Mouse (Mus musculus) forebrain, embryonic 13.5 days (tissue): ENCODE data around the gene Smyd1. TPM values are rescaled to one million over a fixed set of nuclear protein-coding genes. Genes with fewer than 3 reads are reported as not detected.
"Not testable (repeated sequence)": the region's sequence is repeated elsewhere in the genome, so short reads cannot be mapped to it uniquely, and the experiment has no call there.

Source experiments
- ATAC-seq: fragments of 200-750 bp; cut with Nextera tagmentation; 2 replicates; pipeline ENCODE4 v1.8.0; 2017
- H3K27ac ChIP-seq: fragments of 300-500 bp; sonication (generic); 2 replicates; pipeline ENCODE4 v1.5.1; 2015; ENCODE audit warnings: inconsistent platforms, mild to moderate bottlenecking, moderate library complexity
- H3K27me3 ChIP-seq: fragments of 300-500 bp; sonication (generic); 2 replicates; pipeline ENCODE4 v1.6.1; 2015; ENCODE audit warnings: mild to moderate bottlenecking, inconsistent platforms
- H3K36me3 ChIP-seq: fragments of 300-500 bp; sonication (generic); 2 replicates; pipeline ENCODE4 v1.6.1; 2015; ENCODE audit warnings: mild to moderate bottlenecking, inconsistent platforms; ENCODE audit not compliant: poor library complexity, severe bottlenecking
- H3K4me1 ChIP-seq: fragments of 300-500 bp; sonication (generic); 2 replicates; pipeline ENCODE4 v1.6.1; 2015; ENCODE audit warnings: inconsistent platforms
- H3K4me2 ChIP-seq: fragments of 300-500 bp; sonication (generic); 2 replicates; pipeline ENCODE4 v1.6.1; 2015; ENCODE audit warnings: inconsistent platforms, mild to moderate bottlenecking, moderate library complexity
- H3K4me3 ChIP-seq: fragments of 300-500 bp; sonication (generic); 2 replicates; pipeline ENCODE4 v1.5.1; 2015; ENCODE audit warnings: mild to moderate bottlenecking, inconsistent platforms
- H3K9ac ChIP-seq: fragments of 300-500 bp; sonication (generic); 2 replicates; pipeline ENCODE4 v1.6.1; 2015; ENCODE audit warnings: mild to moderate bottlenecking, inconsistent platforms
- H3K9me3 ChIP-seq: fragments of 300-500 bp; sonication (generic); replicated peaks from 2 replicates; pipeline ENCODE4 v1.6.1; 2016; ENCODE audit warnings: inconsistent platforms
- WGBS: fragments of 180-500 bp; shearing (Covaris S2); methylation state at CpG from one replicate; pipeline ENCODE4 v1.1.7; 2015; 5-methylcytosine and 5-hydroxymethylcytosine counted together
- polyA plus RNA-seq: library from polyadenylated mRNA; unstranded; fragments of >200 nt; fragmentation: Nextera tagmentation; extraction: Ambion mirVana; gene quantifications from 2 replicates; pipeline ENCODE4 v1.2.1, GENCODE M21; 2015

Smyd1 gene
- polyA plus RNA-seq, 1 experiment from 2014 or later, result 0.05 TPM

DNA sequence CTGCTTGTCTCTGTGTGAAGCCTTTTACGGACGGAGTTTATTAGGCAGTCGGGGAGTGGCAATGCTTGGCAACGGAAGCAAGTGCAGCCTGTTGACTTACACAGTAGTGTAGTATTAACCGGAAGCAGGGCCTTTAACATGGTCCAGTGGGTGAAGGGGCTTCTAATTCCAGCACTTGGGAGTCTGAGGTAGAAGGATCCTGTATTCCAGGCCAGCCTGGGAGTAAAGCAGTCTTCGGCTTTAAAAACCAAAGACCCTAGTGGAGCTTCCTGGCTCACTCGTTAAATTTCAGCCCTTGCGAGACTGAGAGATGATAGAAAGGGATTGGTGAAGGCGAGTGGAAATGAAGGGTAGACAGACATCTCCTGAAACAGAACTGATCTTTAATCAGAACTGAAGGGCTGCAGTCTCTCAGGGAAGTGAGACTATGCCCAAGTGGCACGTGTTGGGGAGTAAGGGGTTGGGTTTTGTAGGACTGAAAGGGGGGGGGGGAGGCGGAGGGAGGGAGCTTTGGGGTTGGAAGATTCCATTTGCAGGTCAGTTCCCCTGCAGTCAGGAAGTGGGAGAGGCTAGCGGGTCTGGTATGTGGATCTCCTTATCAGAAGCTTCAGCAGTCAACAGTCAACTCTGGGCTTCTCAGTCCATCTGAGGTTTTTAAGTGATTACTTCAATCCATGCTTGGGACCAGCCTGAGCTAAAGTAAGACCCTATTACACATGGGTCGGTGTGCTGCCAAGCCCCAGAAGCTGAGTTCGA is 51.6 kb downstream of the Smyd1 start:
- no peaks in the 10 kb centered on the region for H3K9me3 ChIP-seq
- WGBS, result 26% methylated on average over 14 of the region's 14 CpGs
- peaks cover 8% of the 10 kb centered on the region for H3K4me1 ChIP-seq
- H3K36me3 ChIP-seq, result no peaks in the 10 kb centered on the region
- peak; percentile 4; the same call in 1 of the 2 replicates for ATAC-seq
- H3K27ac ChIP-seq, result 0 out of 2 replicates have a peak overlapping the region, but pooled peaks have one; percentile 92
- H3K9ac ChIP-seq, result peak overlapping the region; percentile 97
- H3K27me3 ChIP-seq, result no peaks in the 10 kb centered on the region
- H3K4me2 ChIP-seq, result peak overlapping the region; percentile 74
- peak overlapping the region; percentile 90 for H3K4me3 ChIP-seq

DNA sequence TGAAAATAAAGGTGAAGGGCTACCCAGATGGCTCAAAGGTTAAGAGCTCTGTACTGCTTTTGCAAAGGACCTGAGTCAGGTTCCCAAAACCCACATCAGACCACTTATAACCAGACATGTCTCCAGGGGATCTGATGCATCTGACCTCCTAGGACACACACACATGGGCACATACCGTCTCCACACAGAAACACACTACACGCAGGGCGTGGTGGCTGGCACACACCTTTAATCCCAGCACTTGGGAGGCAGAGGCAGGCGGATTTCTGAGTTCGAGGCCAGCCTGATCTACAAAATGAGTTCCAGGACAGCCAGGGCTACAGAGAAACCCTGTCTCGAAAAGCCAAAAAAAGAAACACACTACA is 52.4 kb downstream of the Smyd1 start:
- ATAC-seq, H3K4me1 ChIP-seq, H3K4me3 ChIP-seq, H3K9ac ChIP-seq, H3K27me3 ChIP-seq, H3K27ac ChIP-seq, H3K9me3 ChIP-seq, H3K36me3 ChIP-seq, H3K4me2 ChIP-seq: not testable (repeated sequence)
- 96% methylated on average over 6 of the region's 6 CpGs for WGBS

DNA sequence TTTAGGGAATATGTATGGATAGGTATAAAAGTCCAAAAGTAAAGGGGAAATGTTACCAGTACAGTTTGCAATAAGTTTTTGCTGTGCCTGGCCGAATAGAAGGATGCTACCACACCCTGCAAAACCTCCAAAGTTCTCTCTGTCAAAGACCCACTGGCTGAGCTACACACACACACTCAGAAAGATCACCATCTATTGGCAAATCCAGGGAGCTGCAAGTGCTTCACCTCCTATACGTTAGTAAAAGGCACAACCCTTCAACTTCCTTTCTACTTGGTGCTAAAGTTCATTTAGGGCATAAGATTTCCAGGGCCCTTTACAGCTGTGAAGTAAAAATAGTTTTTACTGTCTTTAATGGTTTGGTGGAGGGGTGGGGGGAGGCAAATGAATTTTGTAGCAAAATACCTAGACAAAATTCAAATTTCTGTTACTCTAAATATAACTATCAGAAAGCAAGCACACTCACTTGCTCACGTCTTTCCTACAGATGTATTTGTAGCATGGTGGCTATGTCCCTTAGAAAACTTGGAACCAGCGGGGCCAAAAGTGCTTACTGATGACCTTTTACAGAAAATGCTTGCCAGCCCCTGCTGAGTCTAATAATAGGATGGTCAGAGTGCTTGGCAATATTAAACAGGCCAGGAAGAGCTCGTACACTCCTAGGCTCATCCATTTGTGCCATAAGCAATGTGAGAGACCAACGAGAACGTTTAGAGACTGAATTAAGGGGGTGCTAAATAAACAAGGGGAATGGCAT is 52.9 kb downstream of the Smyd1 start:
- Histone ChIP-seq H3K9me3 (no peaks in the 10 kb centered on the region), H3K9ac (no peak overlapping the region), H3K4me3 (no peak overlapping the region), H3K27me3 (no peaks in the 10 kb centered on the region), H3K27ac (no peak overlapping the region), H3K36me3 (no peaks in the 10 kb centered on the region), H3K4me2 (no peak overlapping the region), H3K4me1 (peaks cover 8% of the 10 kb centered on the region)
- ATAC-seq, result no peak
- 71% methylated on average over 7 of the region's 7 CpGs for WGBS

DNA sequence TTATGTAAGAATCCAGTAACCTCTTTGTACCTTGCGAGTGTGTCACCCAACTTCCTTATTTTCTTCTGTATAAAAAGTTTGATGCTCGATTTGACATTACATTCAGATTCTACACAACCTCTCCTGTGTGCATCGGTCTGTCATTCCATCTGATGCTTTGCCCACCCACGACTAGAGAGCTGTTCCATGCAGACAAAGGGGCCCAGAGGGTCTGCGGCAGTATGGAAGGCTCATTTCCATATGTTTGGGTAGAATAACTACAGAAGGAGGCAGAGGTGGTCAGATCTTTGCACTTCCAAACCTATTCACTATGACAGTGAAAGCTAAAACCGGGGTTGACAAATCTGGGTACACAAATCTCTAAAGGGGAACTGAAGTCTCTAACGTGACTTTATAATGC is 54.4 kb downstream of the Smyd1 start:
- H3K27me3 ChIP-seq, H3K36me3 ChIP-seq, H3K4me2 ChIP-seq, H3K9ac ChIP-seq, H3K27ac ChIP-seq, H3K9me3 ChIP-seq, H3K4me3 ChIP-seq, ATAC-seq, H3K4me1 ChIP-seq: not testable (repeated sequence)
- WGBS, result 64% methylated on average over 7 of the region's 7 CpGs

DNA sequence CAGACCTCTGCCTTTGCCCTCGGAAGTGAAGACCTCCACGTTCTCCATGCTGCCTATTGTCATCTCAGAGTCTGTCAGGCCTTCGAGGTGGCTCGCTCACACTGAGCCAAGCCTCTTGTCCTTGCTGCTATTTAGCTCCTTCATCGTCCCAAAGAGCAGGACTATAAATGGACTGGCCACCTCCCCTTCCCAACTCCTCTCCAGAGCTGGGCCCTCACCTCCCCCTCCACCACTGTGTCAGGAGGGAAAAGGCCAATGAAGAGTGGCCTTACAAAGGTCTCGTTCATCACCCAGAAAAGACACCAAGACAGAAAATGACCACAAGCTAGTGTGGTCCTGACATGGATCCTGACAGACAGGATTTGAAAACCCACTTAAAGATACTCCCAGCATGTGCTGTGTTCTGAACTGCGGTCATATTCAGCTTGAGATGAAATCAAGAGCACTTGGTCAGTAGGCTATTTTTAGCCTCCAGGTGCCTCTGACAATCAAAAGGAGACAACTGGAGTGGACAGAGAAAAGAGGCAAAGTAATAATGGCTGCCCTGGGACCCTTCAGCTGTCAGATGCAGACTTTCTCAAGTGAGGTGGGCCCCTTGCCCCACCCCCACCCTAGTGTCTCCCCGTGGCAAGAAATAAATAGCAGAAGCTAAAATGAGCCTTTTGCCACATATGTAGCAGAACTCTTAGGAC is 59.7 kb downstream of the Smyd1 start:
- H3K27ac ChIP-seq, result no peak overlapping the region
- no peak overlapping the region for H3K4me3 ChIP-seq
- WGBS, result 79% methylated on average over 8 of the region's 8 CpGs

DNA sequence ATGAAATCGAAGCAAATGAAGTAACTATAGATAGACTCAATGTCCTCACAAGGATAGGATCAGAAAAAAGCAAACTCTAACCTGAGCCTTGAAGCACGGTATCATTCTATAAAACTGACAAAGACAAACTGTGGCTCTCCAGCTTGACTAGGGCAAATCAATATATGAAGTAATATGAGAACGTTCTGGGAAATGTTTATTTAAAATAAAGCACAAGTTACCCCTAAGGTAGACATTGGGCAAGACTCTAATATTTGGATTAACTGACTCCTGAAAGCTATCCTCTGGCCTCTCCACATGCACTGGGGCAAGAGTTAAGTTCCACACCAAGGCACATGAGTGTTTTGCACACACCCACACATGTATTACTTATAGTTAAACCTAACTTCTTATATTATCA is 61.0 kb downstream of the Smyd1 start:
- Histone ChIP-seq H3K36me3 (no peaks in the 10 kb centered on the region), H3K4me3 (no peak overlapping the region), H3K27me3 (no peaks in the 10 kb centered on the region), H3K27ac (no peak overlapping the region), H3K4me2 (no peak overlapping the region), H3K4me1 (no peaks in the 10 kb centered on the region), H3K9ac (no peak overlapping the region), H3K9me3 (no peaks in the 10 kb centered on the region)
- ATAC-seq, result no peak
- WGBS, result 87% methylated on average over 3 of the region's 3 CpGs

More for the DNA sequence above, 59.7 kb downstream of the Smyd1 start:
- H3K4me2 ChIP-seq, result no peak overlapping the region
- ATAC-seq, result no peak
- no peak overlapping the region for H3K9ac ChIP-seq
- H3K4me1 ChIP-seq, result no peaks in the 10 kb centered on the region
- H3K9me3 ChIP-seq, result no peaks in the 10 kb centered on the region
- no peaks in the 10 kb centered on the region for H3K27me3 ChIP-seq
- no peaks in the 10 kb centered on the region for H3K36me3 ChIP-seq

DNA sequence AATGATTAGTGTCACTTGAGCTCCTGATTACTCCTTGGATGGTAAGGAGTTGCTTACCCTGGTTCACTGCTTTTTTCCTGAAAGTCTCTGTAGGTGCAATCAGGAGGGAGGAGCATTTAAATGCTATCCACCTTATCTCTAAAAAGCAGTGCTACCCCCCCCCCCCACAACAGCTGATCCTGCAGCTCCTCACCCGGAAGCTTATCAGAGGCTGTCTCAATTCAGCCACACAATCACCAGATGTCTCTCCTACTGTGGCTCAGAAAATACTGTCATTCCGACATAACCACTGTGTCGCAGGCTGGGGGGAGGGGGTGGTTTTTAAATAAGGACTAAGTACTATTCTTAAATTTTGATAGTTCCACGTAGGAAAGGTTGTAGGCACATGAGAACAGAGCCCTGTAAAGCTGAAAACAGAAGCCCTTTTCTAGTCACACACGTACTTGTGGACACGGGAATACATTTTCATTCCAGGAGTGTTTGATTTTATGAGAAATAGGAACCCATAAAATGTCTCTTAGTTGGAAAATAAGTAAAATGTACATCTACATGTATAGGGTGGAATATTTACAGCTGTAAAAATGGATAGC is 61.9 kb downstream of the Smyd1 start:
- Histone ChIP-seq H3K4me1 (no peaks in the 10 kb centered on the region), H3K4me3 (no peak overlapping the region), H3K4me2 (no peak overlapping the region), H3K27me3 (no peaks in the 10 kb centered on the region), H3K27ac (no peak overlapping the region), H3K36me3 (no peaks in the 10 kb centered on the region), H3K9me3 (no peaks in the 10 kb centered on the region), H3K9ac (no peak overlapping the region)
- ATAC-seq, result no peak
- 63% methylated on average over 6 of the region's 6 CpGs for WGBS

DNA sequence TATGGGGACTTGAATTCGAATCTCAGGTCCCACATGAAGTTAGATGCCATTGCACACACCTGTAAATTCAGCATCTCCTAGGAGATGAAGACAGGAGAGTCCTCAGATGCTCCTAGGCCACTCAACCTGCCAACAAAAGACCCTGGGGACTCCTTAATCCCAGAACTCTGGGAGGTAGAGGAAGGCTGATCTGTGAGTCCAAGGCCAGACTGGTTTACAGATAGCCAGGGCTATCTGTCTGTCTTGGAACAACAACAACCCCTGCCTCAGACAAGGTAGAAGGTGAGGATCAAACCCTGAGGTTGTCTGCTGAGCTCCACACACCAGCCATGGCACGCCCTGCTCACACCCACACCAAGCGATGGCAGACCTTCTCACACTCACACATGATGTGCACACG is 62.9 kb downstream of the Smyd1 start:
- H3K9ac ChIP-seq, result no peak overlapping the region
- no peaks in the 10 kb centered on the region for H3K9me3 ChIP-seq
- no peaks in the 10 kb centered on the region for H3K36me3 ChIP-seq
- no peak overlapping the region for H3K27ac ChIP-seq
- H3K27me3 ChIP-seq, result no peaks in the 10 kb centered on the region
- no peak overlapping the region for H3K4me3 ChIP-seq
- ATAC-seq, result no peak
- no peak overlapping the region for H3K4me2 ChIP-seq
- no peaks in the 10 kb centered on the region for H3K4me1 ChIP-seq
- 85% methylated on average over 4 of the region's 4 CpGs for WGBS

DNA sequence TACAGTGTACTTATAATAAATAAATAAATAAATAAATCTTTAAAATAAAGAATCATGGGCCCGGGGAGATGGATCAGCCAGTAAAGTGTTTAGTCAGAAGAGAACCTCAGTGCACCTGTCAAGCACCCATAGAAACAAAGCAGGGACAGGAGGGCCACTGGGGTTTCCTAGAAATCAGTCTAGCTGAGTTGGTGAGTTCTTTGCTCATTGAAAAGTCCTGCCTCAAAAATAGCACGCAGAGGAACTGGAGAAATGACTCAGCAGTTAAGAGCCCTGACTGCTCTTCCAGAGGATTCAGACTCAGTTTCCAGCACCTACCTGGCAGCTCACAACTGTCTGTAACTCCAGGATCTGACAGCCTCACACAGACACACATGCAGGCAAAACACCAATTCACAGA is 63.5 kb downstream of the Smyd1 start:
- 87% methylated on average over 2 of the region's 2 CpGs for WGBS
- Histone ChIP-seq H3K4me3 (no peak overlapping the region), H3K27me3 (no peaks in the 10 kb centered on the region), H3K9ac (no peak overlapping the region), H3K4me2 (no peak overlapping the region), H3K9me3 (no peaks in the 10 kb centered on the region), H3K27ac (no peak overlapping the region), H3K36me3 (no peaks in the 10 kb centered on the region), H3K4me1 (no peaks in the 10 kb centered on the region)
- ATAC-seq, result no peak

DNA sequence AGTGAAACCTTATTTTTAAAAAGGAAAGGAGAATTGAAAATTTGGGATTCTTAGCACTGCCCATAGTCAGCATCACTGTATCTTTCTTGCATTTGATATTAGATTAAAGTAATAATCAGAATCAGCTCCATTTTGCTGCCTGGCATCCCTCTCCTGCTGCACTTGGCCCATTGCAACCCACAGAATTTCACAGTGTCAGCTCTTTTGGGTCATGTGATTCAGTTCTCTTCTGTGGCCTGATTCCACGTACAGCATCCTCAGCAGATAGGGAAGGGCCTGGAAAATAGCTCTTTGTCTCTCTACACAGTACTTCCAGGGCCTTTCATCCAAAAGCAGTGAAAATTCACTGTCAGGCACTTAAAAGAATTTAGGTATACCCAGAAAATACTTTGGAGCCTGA is 64.7 kb downstream of the Smyd1 start:
- Histone ChIP-seq H3K4me2 (no peak overlapping the region), H3K9ac (no peak overlapping the region), H3K27me3 (no peaks in the 10 kb centered on the region), H3K4me1 (no peaks in the 10 kb centered on the region), H3K36me3 (no peaks in the 10 kb centered on the region), H3K4me3 (no peak overlapping the region), H3K9me3 (no peaks in the 10 kb centered on the region; the same call in 1 of the 2 replicates), H3K27ac (no peak overlapping the region)
- no peak for ATAC-seq
- WGBS, result 66% methylated on average over 1 of the region's 1 CpGs

DNA sequence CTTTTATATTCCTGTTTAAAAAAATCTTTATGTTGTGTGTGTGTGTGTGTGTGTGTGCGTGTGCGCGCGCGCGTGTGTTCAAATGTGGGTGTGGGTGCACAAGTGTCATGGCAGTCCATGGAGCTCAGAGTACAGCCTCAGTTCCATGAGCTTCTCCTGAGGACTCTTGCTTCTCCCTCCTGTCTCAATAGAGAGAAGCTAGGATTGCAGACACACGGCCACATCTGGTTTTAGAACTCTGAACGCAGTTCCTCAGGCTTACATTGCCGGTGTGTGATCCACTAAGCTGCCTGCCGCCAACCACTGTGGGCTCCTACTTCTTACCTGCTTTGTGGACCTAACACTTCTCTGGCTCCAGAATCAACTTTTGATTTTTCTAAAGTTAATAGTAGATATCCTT is 65.9 kb downstream of the Smyd1 start:
- Histone ChIP-seq H3K27me3 (no peaks in the 10 kb centered on the region), H3K4me2 (no peak overlapping the region), H3K36me3 (no peaks in the 10 kb centered on the region), H3K9ac (no peak overlapping the region), H3K9me3 (no peaks in the 10 kb centered on the region; the same call in 1 of the 2 replicates), H3K4me1 (no peaks in the 10 kb centered on the region), H3K27ac (no peak overlapping the region), H3K4me3 (no peak overlapping the region)
- ATAC-seq, result no peak
- 92% methylated on average over 10 of the region's 10 CpGs for WGBS

DNA sequence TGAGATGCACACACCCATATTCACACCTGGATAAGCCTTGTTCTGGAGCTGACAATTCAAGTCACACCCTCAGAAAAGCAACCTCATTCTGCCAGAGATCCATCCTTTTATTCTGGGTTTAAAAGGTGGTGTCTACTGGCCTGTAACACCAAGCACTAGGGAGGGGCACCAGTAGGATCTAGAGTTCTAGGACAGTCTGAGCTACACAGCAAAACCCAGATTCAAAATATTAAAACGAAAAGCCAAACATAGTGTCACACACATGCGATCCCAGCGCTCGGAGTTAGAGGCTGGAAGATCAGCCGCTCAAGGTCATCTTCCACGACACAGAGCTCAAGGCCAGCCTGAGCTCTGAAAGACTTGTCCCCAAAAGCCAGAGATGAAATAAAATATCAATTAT is 67.6 kb downstream of the Smyd1 start:
- ATAC-seq, result no peak
- H3K4me2 ChIP-seq, result no peak overlapping the region
- 92% methylated on average over 6 of the region's 6 CpGs for WGBS
- no peak overlapping the region for H3K9ac ChIP-seq
- H3K4me3 ChIP-seq, result no peak overlapping the region
- no peak overlapping the region for H3K27ac ChIP-seq
- H3K36me3 ChIP-seq, result no peaks in the 10 kb centered on the region
- no peaks in the 10 kb centered on the region for H3K27me3 ChIP-seq
- H3K4me1 ChIP-seq, result no peaks in the 10 kb centered on the region
- no peaks in the 10 kb centered on the region; the same call in 1 of the 2 replicates for H3K9me3 ChIP-seq
